Mouse (Mus musculus) thymus, postnatal 14 days (tissue): Measurements from ENCODE around the gene Tox3.

ENCODE experiments used
- DNase-seq: peaks from one replicate; pipeline ENCODE4 v3.0.0; 2021

Tox3 gene

DNA sequence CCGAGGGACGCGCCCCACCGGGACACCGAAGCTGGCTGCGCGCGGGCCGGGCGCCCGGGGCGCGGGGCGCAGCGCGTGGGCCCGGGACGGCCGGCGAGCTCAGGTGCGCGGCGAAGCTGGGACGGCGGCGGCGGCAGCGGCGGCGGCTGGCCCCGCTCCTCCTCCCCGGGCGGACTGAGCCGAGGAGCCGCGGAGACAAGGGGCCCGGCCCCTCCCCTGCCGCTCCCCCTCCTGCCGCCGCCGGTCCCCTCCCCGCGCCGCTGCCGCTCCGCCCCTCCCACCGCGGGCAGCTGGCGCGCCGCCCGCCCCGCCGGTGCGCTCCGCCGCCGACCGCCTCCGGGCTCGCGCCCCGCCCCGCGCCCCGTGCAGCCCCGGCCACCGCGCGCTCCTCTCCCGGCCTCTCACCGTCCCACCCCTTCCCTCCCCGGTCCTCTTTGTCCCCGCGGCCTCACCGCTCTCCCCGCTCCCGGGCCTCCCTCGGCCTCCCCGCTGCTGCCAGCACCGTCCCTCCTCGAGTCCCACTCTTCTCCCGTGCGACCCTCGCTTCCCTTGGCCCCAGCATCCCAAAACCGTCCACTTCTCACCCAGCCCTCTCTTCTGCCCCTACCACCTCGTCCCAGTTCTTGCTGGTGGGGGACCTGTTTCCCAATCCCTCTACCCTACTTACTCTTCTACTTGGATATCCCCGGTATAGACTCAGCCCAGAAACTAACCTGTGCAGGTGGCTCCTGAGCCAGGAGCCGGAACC is at the start of gene Tox3:
TSS of gene Tox3 (minus strand) at position 166 of the 748 bp plus-strand sequence.
- peak; percentile 79 for DNase-seq

DNA sequence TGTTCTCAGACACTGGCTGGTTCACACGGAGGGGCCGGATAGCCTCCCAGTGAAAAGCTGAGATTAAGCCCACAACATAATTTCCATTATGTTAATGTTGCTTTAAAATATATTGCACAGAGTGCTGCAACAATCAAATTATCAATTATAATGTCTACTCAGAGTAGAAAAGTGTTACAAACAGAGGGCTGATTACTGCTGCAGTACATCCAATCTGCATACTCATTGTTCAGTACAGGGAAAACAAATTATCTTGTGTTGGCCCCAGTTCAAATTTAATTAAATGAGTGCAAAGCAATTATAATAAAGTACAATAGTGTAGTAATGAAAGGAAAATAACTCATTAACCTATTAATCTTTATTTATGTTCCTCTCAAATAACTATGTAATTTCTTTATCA is 44.5 kb upstream of the Tox3 start:
- DNase-seq, result no peak

DNA sequence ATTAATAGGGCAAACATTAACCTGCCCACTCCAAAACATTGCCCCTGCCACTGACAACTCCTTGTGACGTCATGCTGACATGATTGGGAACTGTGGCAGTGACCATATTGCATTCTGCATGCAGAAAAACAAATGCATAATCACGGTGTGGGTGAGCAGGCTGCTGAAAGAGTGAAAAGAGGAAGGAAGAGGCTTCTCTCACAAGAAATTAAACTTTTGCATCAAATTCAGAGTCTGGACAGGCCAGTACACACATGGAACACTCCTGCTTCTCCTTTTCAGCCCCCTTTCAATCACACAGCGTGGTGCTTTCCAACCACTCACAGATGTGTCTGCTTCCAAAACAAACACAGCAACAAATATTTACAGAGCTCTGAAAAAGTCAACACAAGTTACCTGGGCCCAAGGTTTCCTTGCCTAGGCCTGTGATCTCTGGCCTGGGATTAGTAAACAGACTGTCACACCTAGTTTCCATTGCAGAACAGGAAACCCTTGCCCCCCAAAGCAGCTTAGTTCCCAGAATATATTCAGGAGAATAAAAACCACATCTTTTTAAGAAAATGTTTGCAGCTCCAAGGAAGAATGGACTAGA is 43.4 kb upstream of the Tox3 start:
- DNase-seq, result no peak

DNA sequence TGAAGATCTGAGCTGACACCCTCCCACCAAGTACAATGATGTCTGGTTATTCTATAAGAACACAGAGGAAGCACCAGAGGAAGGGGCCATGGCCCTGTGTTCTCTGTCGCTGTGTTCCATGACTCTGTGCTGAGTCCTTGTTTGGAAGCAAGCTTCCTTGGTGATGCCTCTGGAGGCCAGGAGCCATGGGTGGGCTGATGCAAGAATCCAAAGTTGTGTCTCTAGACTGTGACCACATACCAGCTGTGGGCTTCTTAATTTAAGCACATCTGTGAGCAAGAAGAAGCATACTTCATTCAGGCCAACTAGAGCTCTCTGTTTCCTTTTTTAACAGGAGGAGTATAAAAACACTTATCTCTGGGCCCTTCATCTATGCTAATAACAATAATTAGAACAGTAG is 42.7 kb upstream of the Tox3 start:
- no peak for DNase-seq

DNA sequence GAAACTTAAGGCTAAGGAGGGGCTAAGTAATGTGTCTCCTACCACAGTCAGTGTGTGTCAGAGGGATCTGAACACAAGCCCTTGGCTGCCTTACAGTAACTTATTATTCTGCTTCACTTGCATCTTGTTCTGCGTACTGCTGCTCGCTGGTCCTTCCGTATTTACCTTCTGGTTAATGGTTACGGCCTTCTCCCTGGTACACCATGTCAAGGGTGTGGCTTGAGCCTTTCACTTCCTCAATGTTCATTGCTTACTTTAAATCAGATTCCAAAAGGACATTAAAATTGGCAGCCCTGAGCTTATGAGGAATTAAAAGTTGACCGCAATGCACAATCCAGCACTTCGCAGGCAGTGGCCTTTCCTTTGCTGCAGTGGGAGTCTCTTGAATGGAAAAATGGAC is 30.9 kb upstream of the Tox3 start:
- DNase-seq, result no peak

DNA sequence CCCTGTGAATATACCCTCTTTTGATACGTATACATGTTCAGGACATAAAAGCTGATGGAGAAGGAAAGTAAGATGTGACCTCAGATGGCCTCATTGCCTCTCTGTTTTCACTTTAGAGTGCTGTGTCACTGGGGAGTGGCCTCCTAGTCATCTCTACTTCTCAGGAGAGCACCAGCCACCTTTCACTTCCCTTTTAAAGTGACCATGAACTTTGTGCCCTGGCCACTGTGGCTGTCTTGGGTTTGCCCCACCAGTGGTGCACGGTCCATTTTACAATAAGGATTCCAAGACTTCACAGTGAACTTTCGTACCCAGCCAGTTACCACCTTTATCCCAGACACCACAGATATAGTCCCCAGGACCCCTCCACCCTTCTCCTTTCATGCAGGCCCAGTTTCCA is 29.9 kb upstream of the Tox3 start:
- no peak for DNase-seq

DNA sequence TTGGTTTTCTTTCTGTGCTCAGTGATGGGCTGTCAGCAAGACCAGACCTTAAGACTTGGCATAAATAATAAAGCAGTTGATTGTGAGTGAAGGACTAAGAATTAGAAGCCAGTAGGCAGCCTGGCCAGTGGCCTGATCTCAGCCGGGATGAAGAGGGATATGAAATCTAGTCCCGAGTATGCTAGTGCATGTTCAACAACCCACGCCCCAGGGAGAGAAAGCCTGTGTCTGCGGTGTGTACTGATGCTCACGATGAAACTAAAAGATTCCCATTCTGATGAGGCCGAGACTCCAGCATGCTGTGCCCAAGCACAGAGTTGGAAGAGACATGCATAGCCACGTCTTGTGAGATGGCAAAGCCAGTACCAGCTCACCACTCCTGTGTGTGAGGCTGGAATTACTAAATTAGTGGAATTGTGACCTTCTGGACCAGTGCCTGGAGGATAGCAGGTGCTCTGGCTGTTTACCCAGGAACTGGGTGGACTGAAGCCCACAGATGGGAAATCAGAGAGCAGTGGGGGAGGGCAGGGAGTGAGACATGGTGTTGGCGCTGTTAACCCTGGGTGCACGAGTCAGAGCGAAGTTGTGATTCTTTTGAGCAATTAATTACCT is 23.6 kb upstream of the Tox3 start:
- no peak for DNase-seq

DNA sequence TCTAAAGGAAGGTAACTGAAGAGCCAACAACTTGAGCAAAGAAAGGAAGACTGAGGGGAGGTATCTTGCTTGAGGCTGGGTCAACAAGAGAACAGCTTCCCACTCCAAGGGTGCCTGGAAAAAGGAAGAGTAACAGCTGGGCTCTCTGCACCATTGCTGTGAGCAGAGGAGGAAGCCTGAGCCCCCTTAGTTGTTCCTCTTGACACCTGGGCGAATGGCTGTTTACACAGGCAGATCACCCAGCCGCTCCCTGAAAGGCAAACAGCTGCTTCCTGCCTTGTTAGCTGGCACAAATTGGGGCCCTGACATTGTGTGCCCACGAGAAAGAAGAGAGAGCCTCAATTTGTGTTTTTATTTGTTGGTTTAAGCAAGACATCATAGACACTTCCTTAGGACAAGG is 21.7 kb upstream of the Tox3 start:
- peak; percentile 81 for DNase-seq

DNA sequence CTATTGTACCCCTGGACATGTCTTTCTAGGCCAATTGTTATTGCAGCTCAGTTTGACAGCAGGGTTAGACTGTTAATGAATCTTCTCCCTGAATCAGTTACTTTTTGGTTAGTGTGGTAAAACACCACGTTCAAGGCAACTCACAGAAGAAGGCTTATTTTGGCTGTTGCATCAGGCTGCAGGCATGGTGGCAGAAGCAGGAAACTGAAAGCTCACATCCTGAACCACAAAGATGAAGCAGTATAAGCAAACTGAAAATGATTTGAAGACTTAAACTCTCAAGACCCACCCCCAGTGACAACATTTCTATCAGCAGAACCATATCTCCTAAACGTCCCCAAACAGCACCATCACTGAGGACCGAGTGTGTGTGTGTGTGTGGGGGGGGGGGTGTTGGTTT is 8.6 kb upstream of the Tox3 start:
- DNase-seq, result peak; percentile 52

DNA sequence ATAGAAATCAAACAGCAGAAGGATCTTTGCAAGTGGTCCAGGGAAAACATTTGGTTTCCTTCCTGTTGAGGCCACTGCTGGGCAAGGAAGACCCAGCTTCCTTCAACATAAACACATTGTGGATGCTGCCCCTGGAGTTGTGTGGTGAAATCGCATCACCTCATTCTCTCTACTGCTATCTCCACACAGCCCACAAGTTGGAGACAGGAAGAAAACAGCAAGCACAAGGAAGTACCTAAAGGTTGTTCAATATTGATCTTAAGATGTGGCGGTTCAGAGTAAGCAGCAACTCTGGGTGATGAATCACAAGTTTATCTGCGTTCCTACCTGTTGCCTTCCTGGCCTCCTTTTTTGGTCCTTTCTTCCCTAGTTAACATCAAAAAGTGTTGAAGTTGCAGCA is 6.6 kb upstream of the Tox3 start:
- no peak for DNase-seq

DNA sequence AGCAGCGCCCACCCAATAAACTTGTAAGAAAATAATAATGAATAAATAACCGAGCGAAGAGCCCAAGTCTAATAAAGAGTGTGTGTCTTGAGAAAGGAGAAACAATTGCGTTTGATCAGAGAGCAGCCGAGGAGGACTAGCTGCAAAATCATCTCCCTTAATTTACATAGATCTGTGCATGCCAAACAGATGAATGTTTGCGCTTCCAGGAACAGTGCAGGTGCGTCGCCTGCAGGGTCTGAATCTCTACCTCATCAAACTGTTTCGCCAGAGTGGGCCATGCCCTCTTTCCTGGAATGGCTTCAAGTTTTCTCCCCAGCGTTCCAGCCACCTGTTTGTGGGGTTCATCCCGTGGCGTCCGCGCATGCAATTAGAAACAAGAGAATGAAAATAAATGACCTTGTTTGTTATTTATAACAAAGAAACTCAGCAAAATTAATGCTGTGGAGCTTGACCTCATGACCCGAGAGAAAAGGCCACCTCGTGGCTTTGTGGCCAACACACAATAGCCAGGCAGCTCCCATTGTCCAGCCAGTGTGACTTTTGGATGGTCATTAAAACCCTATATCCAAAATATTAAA is 5.9 kb upstream of the Tox3 start:
- no peak for DNase-seq

DNA sequence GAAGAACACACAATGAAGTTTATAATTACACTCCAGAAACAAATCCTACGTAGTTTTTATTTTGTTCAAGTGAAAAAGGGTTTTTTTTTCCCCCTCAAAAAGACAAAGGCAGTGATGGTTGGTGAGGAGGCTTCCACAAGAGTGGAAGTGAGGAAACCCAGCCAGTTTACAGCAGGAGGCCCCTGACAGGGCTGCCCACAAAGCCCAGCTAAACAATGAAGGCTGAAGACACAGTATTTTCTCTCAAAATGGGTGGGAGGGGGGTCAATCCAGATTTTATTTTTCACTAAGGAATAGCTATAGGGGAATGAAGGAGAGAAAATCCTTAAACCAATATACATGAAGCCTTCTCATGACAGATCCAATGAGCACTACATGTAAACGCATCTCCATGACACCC is 5.4 kb upstream of the Tox3 start:
- DNase-seq, result no peak

DNA sequence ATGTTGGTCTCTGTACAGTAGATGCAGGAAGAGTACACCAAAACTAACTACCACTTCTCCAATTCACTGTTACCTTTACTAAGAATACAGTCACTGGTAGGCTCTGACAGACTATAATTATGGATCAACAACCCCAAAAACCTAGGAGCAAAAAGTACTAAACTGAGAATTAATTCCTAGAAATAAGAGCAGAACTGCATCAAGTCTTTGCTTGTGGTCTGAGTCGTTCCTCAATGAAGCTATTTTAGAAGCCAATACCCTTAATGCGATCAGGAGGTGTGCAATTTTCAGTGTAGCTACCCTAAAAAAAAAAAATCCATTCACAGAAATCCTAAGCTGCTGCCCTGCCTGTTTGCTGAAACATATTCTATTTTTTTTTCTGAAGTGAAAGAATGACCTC is 4.8 kb upstream of the Tox3 start:
- no peak for DNase-seq

DNA sequence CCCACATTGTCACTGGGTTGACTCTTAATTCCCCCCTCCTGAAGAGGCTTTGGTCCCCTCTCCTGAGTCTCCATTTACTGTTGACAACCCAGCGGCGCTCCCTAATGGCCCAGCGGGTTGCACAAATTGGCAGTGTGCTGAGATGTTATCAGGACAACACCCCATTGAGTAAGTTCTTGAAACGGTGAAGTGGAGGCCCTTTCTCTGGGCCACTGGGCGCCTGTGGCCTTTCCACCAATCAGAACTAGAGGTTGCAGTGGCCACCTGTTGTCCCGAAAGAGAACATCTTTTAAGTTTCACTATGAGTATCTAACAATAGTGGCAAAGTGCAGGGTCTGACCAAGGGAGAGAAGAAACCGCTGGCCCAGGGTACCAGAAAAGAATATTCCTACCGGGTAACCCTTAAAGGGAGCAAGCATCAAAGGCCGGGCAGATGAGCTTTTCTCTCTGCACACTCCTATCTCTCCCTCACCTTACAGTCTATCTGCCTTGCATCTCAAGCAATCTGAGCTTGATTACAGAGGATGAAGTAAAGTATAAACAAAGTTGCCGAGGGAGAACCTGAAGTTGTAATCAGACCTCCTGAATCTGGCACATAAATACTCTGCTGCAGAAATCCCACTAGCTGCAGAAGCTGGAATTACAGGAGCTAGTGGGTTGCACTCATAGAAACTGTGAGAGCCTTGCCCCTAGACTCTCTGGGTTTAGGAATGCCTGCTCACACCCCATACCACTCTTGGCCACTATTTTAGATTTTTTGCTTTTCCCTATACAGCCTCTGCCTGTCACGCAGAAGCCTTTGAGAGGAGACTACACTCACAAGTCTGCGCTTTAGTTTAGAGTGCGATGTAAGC is 1.8 kb upstream of the Tox3 start:
- DNase-seq, result no peak

DNA sequence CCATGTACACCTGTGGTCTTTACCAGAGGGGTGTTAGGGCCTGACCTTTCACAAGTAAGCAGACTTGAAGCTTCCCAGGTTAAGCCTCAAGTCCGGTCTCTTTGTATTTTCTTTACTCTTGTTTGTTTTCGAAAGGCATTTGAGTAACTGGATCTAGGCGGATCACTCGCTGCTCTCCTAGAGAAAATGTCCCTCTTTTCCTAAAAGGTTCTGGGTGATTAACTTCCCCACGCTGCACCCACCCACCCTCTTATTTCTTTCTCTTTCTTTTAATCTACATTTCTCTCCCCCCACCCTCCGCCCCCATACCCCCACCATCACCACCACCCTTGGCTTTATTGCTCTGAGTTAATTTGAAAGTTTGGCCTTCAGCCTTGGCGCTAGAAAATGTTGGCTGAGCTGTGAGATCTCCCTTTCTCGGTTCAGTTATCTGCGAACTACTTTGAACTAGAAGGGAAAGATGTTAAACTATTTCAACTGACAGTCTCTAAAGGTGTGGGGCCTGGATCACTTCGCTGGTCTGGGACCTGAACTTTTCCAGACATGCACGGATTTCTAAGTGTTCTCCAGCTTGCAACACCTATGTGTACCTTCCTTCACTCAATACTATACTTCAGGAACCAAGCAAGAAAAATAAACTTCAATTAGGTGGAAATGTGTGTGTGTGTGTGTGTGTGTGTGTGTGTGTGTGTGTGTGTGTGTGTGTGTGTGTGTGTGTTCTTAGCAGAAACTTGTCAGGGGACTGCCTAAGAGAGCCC is 962 bp upstream of the Tox3 start:
- DNase-seq, result no peak

DNA sequence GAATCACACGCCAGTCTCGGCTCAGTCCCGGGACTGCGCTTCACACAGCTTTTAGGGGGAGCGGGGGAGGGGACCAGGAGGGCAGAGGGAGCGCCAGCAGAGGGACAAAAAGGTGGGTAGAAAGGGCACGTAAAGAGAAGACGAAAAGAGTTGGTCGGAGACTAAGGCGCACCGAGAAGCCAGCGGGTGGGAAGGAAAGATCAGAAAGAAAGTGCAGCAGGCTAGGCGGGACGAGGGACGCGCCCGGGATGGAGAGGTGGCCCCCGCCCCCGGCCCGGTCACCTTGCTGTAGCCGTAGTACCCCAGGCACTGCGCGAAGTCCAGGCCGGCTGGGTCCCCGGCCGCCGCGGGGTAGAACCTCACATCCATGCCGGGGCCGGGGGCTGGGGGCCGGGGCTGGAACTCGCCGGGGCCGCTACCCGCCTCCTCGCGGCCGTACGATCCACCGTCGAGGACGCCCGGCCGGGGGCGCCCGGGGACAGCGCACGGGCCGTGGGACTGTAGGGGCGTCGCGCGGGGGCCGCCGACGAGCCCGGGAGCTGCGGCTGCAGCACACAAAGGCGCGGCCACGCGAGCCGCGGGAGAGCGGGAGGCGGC is 464 bp downstream of the Tox3 start:
- DNase-seq, result peak; percentile 73

DNA sequence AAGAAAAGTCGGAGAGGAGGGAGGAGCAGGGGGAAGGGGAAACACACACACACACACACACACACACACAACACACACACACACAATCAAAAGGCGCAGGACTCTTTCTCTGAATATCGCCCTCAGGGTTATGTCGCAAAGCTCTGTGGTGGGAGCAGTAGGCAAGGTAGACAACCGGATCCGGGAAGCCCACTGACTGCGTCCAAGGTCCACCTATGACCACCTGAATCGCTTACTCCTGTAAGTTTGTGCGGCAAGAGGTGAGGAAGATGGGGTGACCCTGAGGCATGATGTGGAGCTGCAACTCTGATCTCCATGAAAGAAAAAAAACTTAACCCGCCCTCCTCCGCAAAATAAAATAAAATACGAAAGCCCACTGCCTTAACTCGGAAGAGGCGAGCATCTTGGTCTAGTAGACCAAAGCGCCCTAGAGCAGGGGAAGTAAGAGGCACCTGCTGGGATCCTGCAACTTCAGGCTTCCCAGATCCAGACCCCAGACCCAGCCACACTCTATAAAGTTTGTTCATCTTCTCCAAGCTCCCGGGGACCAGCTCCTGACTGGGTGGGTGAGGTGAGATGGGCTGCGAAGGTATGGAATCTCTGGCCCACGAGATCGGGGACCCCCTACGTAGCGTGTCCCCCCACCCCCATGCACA is 1.1 kb downstream of the Tox3 start:
- peak; percentile 16 for DNase-seq

DNA sequence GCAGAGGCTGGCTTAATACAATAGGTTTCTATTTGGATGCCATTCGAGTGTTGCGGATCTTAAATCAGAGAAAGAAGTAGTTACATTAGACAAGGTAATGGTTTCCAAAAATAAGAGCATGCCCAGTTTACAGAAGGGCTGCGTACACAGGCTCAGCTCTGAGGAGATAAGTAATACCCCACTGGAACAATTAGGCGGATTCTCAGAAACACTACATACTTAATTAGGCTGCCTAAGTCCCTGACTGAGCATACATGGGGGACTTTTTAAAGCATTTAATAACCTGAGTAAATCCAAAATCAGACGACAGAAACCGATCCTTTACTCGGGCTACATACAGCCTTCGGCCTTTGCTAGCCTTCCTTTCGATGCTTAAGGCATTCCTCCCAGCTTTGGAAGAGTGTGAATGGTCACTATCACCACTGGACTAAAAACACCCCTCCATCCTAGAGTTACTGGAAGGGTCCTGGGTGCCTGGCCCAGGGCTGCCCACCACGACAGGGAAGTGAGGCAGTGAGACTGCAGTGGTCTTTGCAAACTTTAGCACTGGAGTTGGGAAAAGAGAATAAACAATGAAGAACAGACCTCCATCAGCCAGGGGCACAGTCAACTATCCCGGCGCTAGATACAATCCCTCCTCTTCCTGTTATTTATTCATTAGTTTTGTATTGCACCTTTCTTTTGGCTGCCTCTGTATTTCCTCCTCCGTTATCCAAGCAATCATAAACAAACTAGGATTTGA is 1.8 kb downstream of the Tox3 start:
- no peak for DNase-seq

DNA sequence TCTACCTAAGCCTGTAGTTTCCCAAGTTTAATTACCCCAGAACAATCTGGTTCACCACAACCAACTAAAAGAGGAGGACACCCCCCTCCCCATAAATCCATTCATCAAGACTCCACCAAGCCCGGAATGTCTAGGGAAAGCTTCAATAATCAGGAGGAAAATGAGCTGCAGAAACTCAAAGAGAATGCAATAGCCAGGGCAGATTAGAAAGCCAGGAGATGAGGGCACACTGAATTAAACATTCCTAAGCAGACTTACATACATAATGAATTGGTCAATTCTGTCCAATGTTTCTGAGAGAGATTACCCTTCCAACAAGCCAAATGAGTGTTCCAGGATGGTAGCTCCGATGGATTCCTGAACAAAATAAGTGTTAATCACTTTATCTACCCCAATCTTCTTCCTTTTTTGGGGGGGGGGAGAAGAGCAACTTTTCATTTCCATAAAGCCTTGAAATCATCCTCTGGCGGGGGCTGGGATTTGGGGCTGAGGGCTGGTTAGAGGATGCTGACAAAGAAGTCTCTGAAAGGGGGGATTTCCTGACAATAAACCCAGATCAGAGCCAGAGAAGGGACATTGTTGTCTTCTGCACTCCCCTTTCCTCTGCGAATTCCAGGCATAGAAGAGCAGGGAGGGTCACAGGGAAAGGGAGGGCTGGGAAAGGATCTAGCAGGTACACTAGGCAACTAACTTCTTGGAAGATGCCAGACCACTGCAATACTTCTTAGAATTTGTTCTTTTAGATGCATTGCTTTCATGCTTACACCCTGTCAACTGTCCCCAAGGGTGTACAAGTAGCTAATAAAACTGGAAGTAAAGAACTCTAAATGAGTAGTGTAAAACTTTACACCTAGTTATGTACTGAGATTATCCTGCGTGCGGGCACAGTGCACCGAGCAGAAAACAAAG is 17.5 kb downstream of the Tox3 start:
- no peak for DNase-seq

DNA sequence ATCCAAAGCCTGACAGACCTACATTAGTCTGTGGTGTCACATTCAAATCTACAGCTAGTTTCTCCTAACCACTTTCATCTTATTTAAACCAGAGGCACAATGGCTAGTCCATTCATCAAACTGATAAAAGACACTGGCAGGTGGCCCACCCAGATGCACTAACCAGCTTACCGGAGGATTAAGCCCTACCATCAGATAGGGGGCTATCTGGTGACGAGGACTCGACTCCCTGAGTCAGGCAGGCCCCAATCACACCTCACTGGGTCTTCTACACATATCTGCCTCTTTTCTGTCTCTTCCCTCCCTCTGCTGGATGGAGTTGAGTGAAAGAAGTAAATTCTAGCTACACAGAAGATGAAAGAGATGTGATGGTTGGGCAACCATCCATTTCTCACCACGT is 24.3 kb downstream of the Tox3 start:
- no peak for DNase-seq
